Mouse (Mus musculus) heart, postnatal 0 days (tissue): ENCODE data around the gene Zbtb18.

Source experiments
- CTCF ChIP-seq: IDR thresholded peaks from 2 replicates; pipeline ENCODE4 v1.5.1; 2016; ENCODE audit warnings: antibody characterized with exemption, control low read depth, low read depth
- EP300 ChIP-seq: IDR thresholded peaks from 2 replicates; pipeline ENCODE4 v1.6.1; 2016; ENCODE audit warnings: antibody characterized with exemption, low read depth

DNA sequence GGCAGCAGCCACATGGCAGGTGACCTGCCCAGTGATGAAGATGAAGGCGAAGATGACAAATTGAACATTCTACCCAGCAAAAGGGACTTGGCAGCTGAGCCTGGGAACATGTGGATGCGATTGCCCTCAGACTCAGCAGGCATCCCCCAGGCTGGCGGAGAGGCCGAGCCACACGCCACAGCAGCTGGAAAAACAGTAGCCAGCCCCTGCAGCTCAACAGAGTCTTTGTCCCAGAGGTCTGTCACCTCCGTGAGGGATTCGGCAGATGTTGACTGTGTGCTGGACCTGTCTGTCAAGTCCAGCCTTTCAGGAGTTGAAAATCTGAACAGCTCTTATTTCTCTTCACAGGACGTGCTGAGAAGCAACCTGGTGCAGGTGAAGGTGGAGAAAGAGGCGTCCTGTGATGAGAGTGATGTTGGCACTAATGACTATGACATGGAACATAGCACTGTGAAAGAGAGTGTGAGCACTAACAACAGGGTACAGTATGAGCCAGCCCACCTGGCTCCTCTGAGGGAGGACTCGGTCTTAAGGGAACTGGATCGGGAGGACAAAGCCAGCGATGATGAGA, 5.5 kb downstream of the Zbtb18 start:
- TF ChIP-seq CTCF (no peak), EP300 (no peak)
